Mouse (Mus musculus) regulatory T cell (primary cell): ENCODE data around the gene Uevld.
"Not testable (repeated sequence)": the region's sequence is repeated elsewhere in the genome, so short reads cannot be mapped to it uniquely, and the experiment has no call there.

Source experiments
- in situ Hi-C: fragments of 300-600 bp; cut with MboI, MseI; formaldehyde crosslinking; loops from one replicate; pipeline ENCODE4 v1.15.1; 2025; ENCODE audit warnings: high pct_unique_total_duplicates

The Uevld gene

DNA sequence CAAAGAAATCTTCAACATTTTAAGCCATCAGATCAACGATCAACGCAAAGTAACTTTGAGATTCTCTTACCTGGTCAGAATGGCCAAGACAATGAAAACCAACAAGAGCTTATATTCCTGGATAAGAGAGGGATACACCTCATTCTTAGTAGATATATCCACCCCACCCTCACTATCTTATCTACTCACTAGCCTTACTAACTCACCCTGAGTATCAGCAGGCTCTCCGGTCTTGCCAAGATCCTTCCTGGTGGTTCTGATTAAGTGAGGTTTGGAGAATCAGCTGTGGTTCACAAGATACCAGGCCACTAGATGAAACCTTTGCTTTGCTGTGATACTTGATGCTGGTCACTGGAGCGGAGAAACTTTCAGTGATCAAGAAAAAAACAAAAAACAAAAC lies 16.3 kb upstream of the Uevld start:
- in situ Hi-C loops = no loop called here

DNA sequence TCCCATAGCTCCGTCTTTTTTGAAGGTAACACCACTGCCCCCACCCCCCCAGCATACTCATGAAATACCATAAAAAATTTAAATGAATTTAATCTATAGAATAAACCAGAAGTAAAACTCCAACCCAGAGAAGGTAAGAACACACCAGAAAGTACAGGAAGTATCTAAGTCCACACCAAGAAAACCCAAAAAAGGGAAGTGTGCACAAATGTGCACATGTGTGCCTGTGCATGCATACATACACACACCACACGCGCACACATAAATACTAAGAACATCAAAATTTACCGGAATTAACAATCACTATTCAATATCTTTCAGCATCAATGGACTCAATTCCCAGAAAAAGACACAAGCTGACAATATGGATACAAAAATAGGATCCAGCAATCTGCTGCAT lies 11.6 kb upstream of the Uevld start:
- in situ Hi-C loops = loop anchor here (5.0 kb wide), 1 partner anchor 182 kb away; no protein-coding TSS in a partner anchor

DNA sequence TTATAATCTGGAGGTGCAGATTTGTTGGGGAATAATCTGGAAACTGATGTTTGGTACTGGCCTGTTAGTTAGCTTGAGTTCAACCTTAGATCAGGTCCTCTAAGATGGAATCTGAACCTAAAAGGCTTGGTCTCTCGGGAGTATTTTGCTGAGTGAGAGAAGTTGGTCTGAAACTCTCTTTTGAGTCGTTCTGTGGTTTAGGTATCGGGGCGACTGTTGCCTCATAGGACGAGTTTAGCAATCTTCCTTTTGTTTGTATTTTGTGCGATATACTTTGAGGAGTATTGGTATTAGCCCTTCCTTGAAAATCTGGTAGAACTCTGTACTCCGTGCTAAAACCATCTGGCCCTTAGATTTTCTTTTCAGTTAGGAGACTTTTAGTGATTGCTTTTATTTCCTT lies 5.7 kb upstream of the Uevld start:
- in situ Hi-C loops = loop anchor here (5.0 kb wide), 1 partner anchor 58 kb away; no protein-coding TSS in a partner anchor

DNA sequence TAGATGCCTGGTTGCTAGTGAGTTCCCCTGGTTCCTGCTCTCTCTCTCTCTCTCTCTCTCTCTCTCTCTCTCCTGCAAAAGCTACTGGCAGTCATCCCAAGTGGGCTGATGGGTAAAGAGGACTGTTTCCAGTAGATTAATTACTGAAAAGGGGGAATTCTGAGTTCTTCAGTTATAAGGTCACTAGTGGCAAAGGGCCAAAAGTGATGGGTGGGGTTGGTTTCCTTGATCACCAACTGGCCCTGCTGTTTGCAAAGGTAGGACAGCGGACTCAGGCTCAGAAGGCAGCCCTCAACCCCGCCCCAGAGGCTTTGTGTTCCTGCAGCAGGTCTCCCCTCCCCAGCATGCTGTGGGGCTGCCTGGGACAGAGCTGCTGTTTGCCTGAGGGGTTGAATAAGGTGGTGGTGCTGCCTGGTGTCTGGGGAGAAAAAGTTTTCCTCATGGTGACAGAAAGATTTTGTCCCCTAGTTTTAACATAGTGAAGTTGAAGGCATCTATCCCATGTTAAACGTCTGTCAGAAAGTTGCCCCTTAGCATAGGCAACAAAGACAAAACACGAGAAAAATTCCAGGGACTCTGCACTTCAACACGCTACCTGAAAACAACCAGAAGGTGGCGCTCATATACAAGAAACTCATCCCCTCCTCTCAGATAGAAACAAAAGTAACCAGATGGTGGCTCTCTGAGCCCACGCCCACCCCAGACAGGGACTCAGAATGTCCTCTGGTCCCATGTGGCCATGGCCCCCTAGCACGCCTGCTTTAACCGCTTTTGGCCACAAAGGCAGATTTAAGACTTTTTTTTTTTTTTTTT lies 4.7 kb upstream of the Uevld start:
- in situ Hi-C loops = loop anchor here (5.0 kb wide), 1 partner anchor 59 kb away; no protein-coding TSS in a partner anchor

DNA sequence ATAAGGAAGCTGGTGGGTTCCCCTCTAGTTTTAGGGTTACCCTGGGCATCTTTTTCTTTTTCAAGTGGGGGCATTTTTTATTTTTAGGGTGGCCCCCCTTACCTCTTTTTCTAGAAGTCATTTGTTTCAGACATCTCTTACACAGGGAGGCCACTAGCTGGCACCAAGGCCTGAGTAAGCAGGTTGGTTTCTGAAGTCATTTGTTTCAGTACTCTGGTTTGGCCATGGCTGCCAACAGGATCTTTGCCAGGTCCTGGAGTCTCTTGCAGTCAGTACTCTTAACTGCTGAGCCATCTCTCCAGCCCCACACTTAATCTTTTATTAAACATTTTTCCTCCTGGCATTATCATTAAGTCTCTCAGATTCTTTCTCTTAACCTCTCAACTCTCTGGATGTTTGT lies 3.8 kb upstream of the Uevld start:
- in situ Hi-C loops = loop anchor here (5.0 kb wide), 1 partner anchor 60 kb away; no protein-coding TSS in a partner anchor

DNA sequence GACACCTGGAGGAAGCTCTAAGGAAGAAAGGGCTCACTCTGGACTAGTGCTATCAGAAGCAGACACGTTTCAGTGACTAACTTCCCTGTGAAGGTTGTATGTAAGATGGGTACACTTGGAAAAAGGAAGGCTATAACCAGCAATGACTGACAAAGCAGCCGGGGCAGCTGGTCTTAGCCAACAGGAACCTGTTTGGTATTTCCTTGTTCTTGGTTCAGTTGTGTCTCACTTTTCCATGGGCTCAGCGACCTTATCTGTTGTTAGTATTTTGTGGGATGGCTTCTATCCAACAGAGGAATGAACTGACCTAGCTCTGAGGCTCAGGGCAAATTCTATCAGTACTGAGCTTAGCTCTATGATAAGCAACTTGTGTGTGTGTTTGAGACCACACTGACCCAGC lies 2.7 kb upstream of the Uevld start:
- in situ Hi-C loops = loop anchor here (5.0 kb wide), 1 partner anchor 61 kb away; no protein-coding TSS in a partner anchor

DNA sequence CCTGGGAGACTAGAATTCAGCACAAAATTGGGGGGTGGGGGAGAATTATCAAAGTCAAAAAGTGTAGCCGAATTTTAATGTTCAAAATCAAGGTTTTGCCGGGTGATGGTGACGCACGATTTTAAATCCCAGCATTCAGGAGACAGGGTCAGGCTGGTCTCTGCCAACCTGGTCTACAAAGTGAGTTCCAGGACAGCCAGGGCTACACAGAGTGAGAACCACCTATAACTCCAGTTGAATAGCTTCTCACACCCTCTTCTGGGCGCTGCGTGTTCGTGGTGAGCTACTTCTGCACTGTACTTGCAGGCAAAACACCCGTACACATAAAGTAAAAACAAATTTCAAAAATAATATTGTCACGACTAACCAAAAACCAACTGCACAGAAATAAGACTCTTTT lies 526 bp upstream of the Uevld start:
- in situ Hi-C loops = no loop called here

DNA sequence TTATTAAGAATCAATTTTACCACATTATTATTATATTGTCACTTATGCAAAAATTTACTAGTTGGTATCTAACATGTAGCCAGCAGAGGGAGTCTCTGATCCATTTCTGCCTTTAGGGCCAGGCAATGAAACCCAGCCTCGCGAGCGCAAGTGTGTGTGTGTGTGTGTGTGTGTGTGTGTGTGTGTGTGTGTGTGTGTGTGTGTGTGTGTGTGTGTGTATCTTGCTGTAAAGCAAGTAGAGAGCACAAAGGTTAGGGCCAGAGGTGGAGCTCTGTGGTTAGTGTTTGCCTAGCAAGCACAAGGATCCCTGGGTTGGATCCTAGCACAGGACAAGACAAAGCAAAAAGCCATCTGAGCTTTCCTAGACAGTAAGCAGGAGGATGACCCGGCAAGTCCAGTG lies 22.5 kb downstream of the Uevld start:
- in situ Hi-C loops = no loop called here

DNA sequence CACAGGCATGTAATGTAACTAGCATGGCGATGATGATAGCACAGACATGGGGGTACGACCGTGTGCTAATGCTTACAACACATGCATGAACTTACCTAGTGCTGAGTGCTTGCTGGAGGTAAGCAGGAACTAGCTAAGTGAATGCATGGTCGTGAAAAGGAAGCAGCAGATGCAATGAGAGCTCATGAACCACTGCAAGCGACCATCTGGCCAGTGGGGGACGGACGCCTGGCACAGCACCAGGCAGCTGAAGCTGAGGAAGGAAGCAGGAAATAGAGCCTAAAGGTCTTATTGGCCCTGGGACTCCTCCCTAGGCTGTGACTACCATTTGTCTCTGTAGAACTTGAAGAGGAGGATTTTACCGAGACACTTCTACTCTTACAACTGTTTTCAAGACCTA lies 23.5 kb downstream of the Uevld start:
- in situ Hi-C loops = no loop called here

DNA sequence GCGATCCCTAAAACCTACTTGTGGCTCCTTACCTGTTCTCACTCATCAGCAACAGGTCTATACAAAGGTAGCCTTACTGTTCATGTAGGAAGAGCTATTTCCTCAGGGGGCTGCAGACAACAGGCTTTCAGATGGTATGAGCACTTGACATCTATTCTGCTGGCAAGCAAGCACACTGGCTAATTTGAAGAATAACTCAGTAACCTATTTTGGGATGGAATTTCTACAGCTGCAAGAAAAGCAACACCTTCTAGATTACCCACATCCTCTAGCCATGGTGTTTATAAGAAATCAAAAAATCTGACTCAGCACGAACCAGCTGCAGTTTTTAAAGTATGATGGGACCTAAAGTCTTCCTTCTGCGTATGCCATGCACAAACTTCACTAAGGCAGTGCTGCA lies 27.0 kb downstream of the Uevld start:
- in situ Hi-C loops = no loop called here

DNA sequence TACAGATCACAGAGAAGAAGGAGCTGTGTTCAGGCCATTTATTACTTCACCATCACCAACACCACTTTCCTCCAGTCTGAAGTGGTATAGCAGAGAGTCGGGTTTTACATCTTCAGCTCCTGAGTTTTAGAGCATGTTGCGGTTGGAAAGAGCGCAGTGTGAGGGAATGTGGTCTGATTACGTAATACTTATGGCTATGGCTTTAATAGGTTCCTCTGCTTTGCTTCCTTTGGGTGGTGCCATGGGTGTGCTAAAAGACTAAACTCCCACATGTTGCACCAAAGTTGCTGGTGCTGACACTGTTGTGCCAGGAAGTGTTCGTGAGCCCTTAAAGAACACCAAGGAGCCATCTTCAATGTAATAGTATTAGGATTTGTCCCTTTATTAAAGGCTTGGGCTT lies 30.0 kb downstream of the Uevld start:
- in situ Hi-C loops = no loop called here

DNA sequence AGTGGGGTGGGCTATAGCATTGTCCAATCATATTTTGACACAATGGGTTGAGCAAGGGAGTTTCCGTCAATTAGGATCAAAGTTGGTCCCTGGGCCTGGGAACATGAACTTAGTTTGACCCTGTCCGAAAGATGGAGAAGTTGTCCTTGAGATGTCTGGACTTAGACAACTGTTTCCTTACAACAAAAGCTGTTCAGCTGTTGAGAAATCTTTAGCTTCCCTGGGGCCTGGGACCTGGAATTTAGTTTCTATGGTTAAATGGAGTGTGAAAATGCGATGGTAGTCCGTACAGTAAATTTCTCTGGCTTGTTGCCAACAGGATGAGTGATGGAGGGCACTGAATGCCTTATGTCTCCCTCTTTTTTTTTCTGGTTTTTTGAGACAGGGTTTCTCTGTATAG lies 36.3 kb downstream of the Uevld start:
- in situ Hi-C loops = no loop called here

DNA sequence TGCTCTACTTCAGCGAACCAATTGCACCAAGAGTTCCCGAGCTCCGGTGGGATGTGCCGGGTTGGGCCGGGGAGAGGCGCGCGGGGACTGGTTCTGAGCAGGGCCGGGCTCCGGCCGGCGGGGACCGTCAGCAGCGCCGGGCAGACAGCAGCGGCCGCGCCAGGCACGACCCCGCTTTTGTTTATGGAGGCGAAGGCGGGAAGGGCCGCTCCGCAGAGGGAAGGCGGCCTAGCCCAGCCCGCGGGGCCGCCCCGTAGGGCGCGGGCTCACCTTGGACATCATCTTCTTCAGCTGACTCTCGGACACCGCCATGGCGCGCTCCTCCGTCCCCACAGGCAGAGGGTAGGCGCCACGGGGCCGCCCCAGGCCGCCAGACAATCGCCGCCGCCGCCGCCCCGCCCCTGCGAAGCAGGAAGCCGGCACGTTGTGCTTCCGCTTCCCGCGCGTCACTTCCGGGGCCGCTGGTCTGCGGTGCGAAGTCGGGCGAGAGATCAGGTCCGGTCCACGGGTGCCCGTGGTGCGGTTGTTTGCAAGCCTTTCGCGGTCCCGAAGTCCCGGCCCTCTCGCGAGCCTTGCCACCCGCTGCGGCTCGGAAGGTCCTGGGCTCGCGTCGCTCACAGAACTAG lies 38.7 kb downstream of the Uevld start, which contains the start of gene Tsg101:
Gene Tsg101, minus strand, starts transcription at position 419 of the 626 bp plus-strand sequence.
- in situ Hi-C loops = no loop called here

DNA sequence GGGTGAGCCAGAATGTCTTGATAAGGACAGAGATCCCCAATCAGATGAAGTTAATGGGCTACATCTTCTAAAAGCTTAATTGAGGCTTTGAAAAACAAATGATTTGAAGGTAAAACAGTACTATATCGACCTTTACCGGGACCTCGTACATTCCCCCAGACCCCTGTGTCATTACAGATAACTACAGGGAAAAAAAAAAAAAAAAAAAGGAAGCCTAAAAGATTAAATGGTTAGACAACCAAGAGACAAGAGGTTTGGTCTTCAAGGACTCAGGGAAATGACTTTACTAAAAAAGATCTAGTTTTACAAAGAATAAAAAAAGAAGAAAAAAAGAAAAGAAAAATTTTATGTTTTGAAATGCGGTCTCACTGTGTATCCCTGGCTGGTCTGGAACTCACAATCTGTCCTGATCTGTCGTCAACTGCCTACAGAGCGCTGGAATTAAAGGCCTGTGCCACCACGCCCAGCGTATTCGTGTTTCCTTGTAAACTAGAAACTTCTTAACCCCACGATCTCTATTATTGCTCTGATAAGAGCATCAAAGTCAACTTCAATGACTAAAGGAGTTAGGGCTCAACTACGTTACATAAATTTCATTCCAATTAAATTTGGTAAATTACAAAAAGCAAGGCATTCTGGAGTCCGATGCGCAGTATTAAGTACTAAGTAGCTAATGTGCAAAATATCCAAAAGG lies 39.5 kb downstream of the Uevld start:
- in situ Hi-C loops = no loop called here

DNA sequence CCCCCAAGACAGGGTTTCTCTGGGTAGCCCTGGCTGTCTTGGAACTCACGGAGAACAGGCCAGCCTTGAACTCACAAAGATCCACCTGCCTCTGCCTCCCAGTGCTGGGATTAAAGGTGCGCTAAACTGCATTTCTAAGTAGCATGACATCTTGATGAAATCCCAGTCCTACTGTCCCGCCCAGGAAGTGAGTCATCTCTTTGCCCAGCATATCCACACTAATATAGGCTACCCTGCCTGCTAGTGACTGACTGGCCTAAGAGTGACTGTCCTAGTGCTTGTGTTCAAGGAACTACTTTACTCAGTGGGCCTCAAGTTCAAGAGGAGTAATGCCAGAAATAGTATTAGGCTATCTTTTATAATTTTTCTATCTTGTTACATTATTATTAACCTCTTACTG lies 42.0 kb downstream of the Uevld start:
- in situ Hi-C loops = no loop called here

DNA sequence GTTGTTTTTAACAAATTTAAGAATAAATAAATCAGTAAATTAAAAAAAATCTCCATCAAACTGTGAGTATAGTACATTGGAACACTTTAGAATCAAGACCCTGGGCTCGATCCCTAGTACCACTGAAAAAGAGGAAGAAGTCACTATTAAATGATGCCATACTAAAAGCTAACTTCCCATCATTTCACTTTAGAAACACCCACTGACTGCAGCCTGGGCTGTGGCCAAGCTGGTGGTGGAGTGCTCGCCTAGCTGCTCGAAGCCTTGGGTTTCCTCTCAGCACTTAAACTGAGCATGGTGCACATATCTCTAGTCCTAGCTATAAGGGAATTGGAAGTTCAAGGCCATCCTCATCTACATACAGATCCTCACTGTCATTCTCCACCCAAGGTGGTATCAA lies 47.1 kb downstream of the Uevld start:
- in situ Hi-C loops = no loop called here

DNA sequence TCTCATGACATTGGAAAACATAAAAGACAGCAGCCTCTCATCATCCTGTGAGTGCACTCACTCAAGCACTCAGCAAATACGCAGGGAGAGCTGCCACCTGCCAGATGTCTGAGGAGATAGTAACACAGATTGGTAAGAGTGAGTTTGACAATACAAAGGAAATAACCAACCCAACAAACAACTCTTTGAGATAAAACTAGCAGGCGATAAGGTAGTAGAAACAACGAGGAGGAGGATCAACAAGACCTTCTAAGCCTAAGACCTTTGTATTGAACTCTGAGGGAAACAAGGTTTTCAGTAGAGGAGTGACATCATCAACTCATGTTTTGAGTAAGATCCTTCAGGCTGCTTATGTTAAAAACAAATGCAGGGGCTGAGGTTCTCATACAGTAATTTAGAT lies 59.0 kb downstream of the Uevld start:
- in situ Hi-C loops = no loop called here

DNA sequence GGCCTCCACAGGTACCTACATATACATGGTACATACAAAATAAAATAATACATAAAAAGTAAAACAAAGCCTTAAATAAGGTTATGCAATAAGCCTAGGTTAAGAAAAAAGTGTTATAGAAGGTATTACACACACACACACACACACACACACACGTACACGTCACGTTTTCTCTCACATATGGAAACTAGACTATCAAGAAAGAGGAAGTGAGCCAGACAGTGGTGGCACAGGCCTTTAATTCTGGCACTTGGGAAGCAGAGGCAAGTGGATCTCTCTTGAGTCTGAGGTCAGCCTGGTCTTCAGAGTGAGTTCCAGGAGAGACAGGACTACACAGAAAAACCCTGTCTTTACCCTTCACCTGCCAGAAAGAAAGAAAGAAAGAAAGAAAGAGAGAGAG lies 62.8 kb downstream of the Uevld start:
- in situ Hi-C loops = no loop called here

DNA sequence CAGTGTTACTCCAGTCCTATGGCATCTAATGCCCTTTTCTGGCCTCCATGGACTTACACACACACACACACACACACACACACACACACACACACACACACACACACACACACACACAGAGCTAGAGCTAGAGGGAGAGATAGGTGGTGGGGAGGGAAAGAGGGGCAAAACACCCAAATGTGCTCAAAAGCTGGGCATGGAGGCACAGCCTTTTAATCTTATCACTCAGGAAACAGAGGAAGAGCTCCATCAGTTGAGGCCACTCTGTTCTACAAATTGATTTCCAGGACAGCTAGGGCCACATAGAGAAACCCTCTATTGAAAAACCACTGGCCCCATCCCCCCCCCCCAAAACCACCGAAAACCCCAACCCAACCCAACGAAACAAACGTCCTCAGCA lies 75.0 kb downstream of the Uevld start:
- in situ Hi-C loops = no loop called here

DNA sequence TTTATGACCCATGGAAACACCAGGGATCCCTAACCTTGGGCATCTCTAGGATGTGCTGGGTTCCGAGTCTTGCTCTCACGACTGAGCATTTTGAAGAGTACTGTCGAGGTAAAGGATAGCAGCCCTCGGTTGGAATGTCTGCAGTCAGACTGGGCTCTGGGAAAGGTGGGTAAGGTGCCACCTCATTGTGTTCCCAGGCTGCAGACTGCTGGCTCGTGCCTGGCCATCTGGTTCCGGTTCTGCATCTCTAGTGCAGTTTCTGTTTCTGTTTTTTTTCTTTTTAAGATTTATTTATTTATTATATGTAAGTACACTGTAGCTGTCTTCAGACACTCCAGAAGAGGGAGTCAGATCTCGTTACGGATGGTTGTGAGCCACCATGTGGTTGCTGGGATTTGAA lies 76.4 kb downstream of the Uevld start:
- in situ Hi-C loops = not testable (repeated sequence)

DNA sequence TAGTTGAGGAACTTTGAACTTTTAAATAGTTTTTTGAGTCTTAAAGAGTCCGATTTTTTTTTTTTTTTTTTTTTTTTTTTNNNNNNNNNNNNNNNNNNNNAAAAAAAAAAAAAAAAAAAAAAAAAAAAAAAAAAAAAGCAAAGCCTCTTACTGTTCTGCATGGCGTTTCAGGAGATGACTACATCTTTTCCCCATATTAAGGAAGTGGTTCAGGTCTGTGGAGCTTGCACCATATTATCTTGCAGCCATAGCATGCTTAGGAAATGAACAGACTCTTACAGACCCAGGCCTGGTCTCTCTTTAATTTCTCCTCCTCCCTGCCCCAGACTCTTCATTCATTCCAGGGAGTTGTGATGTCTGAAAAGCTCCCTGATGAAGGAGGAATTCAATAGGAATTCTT lies 77.3 kb downstream of the Uevld start:
- in situ Hi-C loops = no loop called here

DNA sequence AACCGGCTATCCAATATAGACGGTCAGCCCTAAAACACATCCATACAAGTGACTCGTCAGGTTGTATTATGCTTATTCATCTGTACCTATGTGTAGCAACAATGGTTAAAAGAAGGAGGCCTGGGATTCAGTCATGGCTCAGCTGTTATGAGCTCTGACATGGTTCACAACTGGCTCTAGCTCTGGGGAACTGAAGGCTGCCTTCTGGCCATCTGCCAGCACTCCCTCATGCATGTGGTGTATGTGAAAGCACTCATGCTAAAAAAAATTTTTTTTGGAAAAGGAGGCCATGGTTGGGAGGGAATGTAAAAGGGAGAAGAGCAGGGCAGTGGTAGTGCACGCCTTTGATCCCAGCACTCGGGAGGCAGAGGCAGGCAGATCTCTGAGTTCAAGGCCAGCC lies 78.5 kb downstream of the Uevld start:
- in situ Hi-C loops = no loop called here

DNA sequence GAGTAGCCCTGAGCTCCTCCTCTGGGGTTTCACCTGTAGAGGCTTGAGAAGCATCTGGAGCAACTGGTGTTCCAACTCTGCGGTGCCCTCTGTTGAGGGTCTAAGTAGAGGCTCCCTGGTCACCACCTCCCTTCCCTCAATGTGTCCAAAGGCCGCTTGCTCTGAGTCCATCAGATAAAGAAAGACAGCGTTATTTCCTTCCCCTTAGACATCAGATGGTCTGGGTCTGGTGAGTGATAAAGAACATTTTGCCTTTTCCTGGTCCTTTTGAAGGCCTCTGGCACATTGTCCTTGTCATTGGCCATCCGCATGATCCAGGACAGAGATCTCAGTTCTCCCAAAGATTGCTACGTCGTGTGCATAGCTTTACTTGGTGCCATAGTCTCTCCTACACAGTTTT lies 81.1 kb downstream of the Uevld start:
- in situ Hi-C loops = no loop called here
